Mouse (Mus musculus) forelimb bud, embryonic 11.5 days (tissue): Measurements from ENCODE around the gene Mrnip.

ENCODE experiments used
- DNase-seq: peaks from one replicate; pipeline ENCODE4 v3.0.0-alpha.2; 2012; ENCODE audit warnings: low read depth, low spot score

Mrnip gene

DNA sequence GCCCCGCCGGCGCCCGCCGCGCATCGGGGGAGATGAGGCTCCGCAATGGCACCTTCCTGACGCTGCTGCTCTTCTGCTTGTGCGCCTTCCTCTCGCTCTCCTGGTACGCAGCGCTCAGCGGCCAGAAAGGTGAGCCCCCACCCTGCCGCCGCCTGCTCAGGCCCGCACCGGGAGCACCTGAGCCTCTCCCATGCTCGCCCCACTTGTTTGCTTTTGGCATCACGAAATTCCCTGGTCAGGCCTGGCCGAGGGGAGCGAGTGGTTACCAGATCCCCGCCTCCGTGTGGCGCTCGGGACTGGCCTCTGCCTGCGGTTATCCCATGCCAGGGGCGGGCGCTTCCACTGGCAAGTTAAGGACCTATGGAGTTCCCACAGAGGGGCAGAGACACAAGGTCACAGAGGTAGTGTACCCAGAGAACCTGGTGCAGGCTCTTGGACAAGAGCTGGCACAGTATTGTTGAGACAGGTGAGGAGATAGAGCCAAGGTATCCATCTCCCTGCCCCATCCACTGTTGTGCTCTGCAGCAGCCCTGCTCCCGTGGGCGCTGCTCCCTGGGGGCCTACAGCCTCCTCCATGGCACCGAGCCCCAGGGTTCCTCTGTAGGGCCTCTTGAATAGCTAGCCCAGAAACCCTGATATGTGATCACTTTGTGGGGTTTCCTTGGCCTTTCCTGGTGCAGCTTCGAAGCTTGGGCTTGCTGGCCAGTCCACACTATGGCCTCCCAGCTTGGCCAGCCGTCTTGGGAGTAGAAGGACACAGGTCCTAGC lies 51.6 kb downstream of the Mrnip start:
- no peak for DNase-seq

DNA sequence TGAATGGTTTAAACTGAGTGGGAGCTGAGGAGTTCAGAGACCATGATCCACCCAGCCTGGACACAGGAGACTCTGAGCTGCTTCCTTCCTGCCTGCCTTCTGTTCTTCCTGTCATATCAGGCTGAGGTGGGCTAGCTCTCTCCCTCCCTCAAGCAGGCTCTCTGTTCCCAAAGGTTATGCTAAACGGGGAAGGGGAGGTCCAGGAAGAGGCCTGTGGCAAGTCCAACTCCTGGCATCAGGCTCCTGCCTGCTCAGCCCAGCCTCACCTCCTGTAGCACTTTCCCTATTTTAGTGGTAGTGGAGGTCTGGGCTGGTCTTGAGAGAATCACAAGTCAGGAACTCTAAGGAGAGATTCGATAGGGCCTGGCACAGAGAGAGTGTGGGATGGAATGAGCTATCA lies 52.2 kb downstream of the Mrnip start:
- no peak for DNase-seq

DNA sequence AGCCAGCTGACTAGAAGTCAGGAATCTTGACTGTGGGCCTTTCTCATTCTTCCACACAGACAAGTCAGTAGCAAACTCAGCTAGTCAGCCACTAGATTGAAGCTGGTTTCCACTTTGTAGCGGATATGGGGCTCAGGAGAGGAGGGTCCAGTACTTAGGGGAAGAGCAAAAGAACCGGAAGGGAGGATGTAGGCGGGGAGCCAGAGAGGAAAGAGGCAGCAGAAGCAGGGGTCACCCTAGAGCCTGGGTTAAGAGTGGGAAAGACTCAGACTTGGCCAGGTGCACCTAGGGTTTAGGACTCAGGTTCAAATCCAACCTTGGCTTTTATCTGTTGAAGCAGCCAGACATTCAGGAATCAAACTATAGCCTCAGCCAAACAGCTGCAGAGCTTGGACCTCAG lies 53.0 kb downstream of the Mrnip start:
- DNase-seq = no peak

DNA sequence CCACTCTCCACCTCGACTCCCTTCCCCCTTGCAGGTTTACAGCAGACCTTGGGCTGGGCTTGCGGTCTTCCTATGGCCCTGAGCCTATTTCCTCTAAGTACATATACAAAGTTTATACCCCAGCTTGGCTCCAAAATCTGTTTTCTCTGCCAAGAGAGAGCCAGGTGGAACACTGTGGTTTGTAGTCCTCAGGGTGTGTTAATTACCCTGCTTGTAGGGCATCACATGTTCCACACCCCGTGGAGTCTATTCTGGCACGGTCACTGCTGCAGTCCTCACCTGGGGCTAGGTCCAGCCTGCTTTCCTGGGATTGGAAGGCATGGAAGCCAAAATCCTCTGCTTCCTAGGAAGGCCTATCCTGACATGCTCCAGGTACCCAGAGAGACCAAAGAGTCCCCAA lies 53.5 kb downstream of the Mrnip start:
- no peak for DNase-seq

DNA sequence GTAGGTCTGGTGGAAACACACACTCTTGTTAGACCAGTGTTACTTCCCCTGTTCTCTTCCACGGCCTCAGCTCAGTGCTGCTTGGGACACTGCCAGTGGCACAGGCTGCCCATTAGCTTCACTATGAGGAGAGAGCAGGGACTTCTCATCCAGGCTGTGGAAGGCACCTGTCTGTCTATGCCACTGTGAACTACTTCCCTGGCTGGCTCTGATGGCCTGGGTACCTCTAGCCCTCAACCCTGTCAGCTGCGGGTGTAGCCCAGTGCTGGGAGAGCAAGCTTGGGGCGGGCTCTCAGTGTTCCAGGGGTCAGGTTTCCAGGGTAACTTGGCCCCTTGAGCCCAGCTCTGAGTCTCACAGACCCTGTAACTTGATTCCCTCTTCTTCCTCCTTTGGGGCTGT lies 54.5 kb downstream of the Mrnip start:
- no peak for DNase-seq

DNA sequence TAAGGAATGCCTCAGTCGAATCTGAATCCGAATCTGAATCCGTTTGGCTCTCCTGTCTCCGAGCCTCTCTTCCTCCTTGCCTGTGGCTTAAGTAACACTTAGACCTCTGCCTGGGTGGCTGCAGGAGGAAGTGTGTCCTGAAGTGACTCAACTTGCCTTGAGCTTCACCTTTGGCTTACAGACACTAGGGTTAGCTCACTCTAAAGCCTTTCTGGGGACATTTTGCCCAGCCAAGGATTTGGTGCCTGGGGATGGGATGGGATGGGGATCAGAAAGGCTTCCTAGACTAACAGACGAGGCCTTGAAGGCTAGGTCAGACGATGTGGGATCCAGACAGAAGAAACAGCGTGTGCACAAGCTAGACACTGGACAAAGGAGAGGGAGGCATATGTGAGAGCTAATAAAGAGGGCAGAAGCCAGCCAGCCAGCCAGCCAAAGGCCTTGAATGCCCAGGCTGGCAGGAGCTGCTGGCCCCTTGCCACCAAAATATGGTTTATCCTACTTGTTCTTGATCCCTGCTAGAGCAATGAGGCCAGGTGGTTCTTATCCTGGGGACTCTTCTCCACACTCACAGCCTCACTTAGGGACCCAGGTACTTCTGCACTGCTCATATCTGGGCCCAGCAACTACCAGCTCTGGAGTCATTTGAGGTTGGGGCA lies 55.1 kb downstream of the Mrnip start:
- no peak for DNase-seq

DNA sequence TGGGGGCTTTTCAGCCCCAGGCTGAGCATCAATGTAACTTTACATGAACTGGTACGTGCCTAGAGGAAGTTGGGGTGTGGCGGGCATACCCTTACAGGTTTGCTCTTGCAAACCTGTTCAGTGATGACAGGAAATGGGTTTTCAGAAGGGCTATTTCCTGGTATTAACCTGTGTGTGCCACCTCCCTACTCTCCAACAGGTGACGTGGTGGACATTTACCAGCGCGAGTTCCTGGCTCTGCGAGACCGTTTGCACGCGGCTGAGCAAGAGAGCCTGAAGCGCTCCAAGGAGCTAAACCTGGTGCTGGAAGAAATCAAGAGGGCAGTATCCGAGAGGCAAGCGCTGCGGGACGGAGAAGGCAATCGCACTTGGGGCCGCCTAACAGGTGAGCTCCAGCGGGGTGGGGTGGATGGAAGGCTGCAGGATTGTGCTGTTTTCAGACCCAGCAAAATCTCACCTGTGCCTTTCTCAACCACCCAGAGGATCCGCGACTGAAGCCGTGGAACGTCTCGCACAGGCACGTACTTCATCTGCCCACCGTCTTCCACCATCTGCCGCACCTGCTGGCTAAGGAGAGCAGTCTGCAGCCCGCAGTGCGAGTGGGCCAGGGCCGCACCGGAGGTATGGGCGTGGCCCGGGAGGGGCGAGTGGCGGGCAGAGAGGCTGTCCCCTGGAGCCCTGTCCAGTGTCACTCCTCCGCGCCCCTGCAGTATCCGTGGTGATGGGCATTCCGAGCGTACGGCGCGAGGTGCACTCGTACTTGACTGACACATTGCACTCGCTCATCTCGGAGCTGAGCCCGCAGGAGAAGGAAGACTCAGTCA lies 56.4 kb downstream of the Mrnip start:
- no peak for DNase-seq

DNA sequence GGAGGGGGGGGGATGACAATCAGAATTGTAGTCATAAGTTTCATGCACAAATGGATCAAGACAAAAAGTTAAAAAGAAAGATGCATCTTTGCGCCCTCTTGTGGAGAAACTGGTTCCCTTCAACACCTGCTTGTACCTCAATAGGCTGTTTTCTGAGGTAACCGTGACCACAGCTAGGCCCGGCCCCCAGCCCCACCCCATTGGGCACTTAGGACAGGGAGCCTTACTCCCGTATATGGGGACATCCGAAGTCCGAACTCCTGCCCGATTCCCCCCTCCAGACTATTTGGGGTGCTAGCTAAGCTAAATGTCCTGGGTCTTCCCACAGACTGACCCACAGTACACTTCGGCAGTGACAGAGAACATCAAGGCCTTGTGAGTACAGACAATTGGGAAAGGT lies 57.2 kb downstream of the Mrnip start:
- peak; percentile 75 for DNase-seq

DNA sequence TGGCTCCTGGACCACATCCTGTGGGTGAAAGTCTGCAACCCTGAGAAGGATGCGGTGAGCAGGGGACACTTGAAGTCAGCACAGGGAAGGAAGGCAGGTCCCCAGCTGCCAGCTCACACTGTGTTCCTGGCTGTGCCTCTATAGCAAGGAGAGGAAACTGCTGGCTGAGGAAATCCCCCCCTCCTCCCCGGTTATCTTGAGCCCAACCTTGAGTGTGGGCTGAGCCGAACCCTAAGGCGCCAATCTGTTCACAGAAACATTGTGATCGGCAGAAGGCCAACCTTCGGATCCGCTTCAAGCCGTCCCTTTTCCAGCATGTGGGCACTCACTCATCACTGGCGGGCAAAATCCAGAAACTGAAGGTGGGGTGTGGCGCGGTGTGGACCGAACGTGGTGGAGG lies 58.8 kb downstream of the Mrnip start:
- DNase-seq = no peak

DNA sequence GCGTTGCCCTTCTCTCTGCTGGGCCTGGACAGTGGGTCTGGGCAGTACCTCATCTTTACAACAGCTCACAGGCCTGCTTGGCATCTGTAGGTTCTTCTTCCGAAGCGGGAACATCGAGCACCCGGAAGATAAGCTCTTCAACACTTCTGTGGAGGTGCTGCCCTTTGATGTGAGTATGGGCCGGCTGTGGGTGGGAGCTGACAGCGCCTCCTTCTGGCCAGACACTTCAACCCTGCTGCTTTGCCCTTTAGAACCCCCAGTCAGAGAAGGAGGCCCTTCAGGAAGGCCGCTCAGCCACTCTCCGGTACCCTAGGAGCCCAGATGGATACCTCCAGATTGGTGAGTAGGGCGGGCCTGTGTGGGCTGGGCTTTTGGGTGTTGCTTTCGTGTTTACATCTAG lies 59.7 kb downstream of the Mrnip start:
- DNase-seq = no peak

DNA sequence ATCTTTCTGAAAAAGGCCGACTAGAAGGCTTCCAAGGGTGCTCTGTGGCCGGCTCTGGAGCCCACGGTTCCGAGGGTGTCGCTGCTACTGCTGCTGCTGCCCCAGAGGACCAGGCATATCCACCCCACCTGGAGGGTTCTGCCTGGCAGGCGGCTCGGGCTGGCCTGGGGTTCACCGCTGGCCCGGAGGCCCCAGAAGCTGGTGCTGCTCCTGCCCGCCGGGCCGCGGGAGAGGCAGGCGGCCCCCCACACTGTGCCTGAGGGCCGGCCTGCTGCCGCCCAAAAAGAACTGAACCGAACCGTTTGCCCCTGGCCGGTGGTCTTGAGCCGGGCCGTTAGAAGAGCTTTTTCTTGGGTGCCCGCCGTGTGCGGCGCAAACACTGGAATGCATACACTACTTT lies 60.4 kb downstream of the Mrnip start:
- DNase-seq = no peak

DNA sequence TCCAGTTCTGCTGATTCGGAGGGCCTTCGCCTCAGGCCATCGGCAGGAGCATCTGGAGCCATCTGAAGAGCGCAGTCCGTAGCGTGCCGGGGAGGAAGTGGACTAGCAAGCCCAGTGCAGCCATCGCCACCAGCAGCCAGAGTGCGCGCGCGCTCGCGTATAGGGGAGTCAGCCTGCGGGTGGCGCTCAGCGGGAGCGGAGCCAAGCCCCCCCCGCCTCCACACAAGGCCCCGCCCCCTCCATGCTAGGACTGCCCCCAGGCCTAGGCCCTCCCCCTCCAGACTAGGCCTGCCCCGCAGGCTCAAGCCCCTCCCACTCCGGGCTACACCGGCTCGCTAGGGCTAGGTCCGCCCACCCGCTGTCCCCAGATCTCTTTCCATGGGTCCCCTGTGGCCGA lies 62.3 kb downstream of the Mrnip start:
- peak; percentile 83 for DNase-seq

DNA sequence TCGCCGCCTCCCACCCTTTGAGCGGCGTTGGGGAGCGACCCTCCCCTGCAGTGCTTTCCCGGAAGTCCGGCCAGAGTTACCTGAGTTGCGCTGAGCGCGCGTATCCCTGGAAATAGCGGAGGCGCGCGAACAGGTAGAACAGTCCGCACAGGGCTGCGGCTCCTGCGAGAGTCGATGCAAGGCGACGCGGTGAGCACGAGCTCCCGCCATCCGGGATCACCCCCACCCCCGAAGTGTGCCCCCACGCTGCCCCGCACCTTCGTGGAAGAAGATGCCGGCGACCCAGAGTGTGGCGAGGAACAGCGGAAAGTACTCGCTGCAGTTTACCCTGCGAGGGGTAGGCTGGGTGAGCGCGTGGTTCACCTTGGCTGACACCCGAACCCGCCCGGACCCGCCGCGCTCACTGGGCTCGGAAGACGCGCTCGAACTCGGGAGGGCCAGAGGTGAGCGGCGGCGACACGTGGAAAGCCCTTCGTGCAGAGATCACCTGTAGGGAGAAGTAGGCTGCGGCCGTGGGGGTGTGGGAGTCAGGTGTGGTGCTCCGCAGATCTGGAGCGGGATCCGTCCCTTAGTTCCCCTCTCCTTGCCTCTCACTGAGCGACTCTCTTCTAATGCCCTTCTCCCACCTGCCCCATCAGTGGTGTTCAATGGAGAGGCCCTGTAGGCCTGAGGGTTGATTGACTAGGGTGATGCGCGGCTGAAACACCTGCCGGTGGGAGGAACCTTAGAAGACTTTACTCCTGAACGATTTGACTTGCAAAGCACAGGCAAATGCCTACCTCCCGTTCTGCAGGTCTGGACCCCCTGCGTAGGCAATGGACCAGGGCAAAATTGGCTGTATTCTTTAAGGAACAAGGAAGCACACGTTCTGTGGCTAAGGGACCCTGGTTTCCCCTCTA lies 62.9 kb downstream of the Mrnip start:
- DNase-seq = no peak

DNA sequence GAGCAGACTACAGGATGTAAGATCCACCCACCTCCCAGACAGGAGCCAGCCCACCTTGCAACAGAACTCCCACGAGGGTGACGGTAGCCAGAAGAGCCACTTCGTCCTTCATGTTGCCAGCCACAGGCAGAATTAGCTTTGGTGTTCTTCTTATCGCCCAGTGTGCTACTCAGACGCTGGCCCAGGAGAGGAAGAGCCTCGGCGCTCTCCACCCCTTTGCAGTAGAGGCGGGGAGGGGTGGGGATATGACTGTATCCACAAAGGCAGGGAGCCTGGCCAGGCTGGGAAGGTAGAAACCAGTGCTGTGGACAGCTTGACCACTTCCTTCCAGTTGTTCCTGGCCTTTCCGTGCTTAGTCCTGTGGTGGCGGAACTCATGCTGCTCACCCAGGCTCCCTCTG lies 64.1 kb downstream of the Mrnip start, which contains the start of gene Ltc4s:
Gene Ltc4s (minus strand): TSS at position 293 of the 400 bp plus-strand sequence.
- no peak for DNase-seq

DNA sequence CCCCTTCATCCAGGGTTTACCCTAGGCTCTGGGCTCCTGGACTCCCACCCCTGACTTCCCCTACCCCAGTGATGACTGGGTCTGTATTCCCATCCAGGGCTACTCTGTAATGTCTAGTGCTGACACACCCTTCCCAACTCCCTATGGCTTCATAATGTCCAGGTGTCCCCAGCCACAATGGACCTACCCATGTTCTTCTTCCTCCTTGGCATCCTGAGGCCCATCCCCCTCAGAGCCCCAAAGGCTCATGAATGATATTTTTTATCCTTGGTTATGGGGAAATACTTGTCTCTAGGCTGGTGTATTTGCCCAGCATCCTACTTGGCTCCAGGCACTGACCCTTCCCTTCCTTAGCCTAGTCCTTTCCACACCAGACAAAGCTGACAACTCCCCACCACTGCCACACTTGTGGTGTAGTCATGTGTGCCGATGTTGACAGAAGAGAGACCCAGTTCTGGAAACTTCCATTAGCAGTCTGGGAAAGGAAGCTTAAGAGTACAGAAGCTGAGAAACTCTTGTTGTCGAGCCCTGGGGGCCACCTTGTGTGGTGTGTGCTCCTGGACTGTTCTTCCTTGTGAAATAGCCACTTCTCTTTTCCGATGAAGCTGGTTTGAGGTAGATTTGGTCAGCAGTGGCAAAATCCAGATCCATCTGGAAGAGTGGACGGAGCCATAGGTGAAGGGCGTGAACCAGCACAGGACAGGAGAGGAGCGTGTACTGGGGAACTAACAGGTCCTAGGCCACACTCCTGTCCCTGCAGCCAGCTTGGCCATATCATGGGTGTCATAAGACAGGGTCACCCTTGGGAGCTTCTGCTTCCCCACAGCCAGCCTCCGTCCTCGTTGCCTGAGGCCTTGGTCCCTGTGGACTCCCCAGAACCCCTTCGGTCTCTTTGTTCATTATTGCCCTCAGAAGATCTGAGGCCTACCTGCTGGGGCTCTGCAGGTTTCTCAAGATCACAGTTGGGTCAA lies 64.9 kb downstream of the Mrnip start:
- no peak for DNase-seq

DNA sequence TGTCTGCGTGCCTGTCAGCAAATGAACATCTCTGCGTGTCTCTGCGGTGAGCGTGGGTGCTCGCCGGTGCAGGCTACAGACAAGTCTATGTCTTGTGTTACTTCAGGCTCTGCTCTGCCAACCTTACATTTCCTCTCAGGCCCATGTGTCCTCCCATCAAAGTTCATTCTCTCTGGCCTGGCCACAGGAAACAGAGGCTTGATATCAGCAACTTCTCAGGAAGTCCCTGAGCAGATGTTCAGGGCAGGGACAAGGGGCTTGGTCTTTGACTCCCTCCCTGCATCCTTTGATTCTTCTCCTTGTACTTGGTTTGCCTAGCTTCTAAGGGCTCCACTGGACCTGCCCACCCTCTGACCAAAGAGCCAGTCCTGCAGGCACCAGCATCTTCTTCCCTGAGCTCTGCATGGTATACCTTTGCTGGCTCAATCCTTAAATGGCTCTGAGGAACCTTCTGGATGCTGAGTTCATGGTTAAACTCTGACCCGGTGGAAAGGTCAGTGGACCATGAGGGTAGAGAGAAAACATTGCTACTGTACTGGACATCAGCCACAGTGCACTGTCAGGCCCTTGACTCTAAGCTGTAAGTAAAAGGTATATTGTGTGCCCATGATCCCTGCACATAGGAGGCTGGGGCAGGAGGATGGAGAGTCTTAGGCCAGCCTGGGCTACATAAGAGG lies 66.1 kb downstream of the Mrnip start:
- DNase-seq = no peak

DNA sequence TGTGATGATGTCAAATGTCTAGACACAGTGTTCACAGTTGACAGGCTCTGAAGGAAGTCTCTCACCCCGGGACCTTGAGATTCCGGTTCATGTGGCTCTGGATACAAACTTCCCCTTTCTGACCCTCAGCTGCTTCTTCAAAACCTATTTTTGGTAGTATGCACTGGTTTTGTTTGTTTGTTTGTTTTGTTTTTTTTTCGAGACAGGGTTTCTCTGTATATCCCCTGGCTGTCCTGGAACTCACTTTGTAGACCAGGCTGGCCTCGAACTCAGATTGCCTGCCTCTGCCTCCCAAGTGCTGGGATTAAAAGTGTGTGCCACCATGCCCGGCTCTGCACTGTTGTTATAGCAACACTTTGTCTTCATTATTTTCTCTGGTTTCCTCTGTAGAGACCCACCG lies 69.7 kb downstream of the Mrnip start:
- no peak for DNase-seq

DNA sequence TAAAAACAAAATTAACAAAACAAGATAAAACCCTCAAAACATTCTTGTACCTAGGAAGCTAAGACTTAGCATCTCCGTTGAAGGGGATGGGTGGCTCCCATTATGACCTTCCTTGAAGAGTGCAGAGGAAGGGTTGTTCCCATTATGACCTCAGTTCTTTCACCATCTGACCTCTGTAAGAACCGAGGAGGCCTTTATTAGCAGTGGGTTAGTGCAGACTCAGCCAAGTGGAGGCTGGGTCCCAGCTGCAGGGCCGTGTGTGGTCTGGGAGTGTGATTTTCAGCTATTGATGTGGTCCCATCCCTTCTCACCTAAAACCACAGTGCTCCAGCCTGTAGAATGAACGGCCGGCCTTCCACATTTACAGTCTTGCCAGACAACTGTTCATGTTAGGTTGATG lies 71.0 kb downstream of the Mrnip start:
- no peak for DNase-seq

DNA sequence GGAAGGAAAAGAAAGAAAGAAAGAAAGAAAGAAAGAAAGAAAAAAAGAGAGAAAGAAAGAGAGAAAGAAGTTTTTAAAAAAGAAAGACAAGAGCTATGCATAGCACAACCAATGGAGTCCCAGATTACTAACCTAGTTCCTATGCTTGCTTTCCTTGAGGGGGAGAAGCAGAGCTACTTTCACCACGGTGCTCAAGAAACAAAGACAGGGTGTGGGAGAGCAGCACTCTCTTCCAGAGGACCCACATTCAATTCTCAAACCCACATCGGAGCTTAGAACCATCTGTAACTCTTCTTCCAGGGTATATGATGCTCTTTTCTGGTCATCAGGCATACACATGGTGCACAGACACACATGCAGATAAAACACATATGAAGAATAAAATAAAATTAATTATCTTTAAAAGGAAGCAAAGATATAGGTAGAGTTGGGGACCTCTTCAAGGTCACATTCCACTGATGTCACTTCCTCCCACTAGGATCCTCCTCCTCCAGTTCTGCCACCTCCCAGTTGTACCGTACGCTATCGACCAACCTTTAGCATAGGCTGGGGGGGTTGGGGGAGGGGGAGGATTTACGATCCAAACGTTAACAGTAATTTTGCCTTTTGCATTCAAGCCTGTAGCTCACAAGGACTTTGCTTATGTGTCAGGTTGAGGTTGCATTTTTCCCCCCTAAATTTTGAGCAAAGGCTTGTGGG lies 74.4 kb downstream of the Mrnip start:
- no peak for DNase-seq
